Mouse (Mus musculus): ENCODE data around the gene Mllt10.
"Not testable (repeated sequence)": the region's sequence is repeated elsewhere in the genome, so short reads cannot be mapped to it uniquely, and the experiment has no call there.

Mllt10 gene

DNA sequence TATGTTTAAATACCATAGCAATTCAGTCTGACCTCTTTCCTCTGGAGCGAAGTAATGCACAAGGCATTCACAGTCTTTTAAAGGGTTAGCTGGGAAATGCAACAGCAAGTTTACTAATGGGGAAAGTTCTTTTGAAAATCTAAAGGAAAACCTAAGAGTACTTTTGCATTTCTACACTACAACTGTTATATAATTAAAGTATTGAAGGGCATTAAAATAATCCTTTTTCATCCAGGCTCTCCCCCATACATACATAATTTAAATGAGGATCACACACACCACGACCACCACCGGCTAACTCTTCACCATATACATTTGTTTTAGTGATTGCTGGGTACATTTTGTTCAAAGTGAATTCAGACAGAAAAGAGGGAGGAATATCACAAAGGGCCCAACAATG lies 2.5 kb upstream of the Mllt10 start:
- DNase-seq = no peak

- DNase-seq = no peak
Measured at GRCm38 (mm10) chr2:18053243-18053950, 1.6 kb upstream of the Mllt10 start.

GRCm38 (mm10) chr2:18053951-18054530 lies 996 bp upstream of the Mllt10 start:
- DNase-seq = no peak

- DNase-seq = peak; percentile 99
Measured at GRCm38 (mm10) chr2:18055929-18056785, 1.1 kb downstream of the Mllt10 start.

- no peak for DNase-seq
Measured at GRCm38 (mm10) chr2:18056786-18057255, 1.8 kb downstream of the Mllt10 start.

DNA sequence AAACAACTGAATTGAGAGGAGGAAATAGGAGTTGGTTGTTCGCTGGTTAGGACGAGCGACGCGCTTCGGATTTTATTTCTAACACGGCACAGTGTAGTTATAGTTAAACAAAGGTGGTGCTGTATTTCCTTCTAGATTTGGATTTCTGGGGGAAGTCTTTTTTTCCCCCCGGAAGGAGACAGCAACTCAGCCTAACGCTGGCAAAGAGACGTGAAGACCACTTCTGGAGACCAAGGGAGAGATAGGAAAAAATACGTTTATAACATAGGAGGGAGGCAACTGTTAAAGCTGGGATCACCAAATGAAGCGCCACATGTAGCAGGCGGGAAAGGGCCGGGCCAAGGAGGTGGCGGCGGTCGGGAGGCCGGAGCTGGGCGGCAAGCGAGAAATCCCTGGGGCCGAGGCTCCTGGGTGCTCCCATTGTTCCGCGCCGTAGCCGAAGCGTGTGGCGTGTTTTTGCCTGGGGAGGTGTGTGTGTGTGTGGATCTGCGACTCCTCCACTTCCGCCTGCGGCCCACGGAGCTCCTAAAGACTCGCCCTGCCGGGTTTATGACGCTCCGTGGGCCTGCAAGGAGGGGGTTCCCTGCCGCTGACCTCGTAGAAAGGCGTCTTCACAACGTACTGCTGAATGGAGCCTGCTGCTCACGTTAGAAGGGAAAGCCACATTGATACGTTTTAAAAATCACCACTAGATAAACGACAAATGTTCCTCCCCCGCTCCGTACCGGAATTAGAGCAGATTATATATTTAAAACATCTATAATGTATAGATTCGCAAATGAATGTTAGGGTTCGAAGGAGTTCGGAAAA lies 2.5 kb downstream of the Mllt10 start:
- peak; percentile 78 for DNase-seq

DNA sequence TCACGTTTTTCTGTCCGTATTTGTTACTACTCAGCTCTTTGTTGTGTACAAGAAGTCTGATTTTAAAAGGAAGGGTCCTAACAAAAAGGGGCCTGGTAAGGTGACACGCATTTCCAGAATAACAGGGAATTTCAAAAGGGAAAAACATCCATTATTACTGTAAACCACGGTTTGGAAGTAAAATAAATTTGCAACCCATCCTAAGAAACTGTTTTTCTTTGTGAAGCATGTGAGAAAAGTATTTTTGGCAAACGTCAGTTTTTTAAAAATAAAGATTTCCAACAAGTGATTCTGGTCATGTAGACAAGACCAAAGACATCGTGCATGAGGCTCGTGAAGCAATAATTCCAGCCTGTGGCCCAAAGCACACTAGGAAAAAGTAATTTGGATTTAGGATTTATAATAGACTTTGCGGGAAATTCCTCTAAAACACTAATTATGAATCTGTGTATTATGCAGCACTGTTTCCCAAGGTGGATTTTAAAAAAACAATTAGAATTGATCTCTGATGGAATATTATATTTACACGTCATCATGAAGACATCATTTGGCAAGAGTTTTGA lies 3.2 kb downstream of the Mllt10 start:
- no peak for DNase-seq

DNA sequence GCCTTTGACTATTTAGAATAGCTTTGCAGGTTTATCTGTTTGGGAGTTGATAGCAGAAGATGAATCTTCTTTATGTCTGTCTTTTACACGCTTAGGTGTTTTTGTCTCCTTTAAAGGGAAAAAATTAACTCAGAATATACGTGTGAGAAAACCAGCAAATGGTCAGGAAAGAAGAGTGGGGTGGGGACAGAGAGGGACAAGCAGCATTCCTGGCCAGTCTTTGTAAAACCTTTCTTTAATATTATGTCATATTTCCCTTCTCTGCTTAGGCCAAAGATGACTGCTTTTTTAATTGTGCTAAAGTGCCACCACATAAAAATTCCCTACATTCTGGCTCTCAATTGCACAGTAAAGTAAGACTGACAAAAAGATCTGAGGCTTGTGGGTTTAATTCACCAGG lies 4.0 kb downstream of the Mllt10 start:
- DNase-seq = no peak

DNA sequence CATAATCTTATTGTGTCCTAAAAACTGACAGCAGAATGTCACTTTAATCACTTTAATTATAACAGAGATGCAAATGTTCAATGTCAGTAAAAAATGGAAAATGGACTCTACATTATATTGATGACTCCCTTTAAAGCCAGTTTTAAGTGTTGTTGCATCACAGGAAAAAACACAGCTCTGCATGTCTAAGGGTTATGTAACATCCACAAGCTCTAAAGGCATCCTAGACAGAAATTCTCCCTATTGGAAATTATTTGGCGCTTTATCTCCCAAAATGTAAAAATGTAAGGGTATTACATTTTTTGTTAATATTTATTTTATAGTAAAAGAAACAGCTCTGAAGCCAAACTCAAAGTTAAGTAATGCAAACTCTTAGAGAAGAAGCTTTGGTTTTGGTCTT lies 4.9 kb downstream of the Mllt10 start:
- no peak for DNase-seq

DNA sequence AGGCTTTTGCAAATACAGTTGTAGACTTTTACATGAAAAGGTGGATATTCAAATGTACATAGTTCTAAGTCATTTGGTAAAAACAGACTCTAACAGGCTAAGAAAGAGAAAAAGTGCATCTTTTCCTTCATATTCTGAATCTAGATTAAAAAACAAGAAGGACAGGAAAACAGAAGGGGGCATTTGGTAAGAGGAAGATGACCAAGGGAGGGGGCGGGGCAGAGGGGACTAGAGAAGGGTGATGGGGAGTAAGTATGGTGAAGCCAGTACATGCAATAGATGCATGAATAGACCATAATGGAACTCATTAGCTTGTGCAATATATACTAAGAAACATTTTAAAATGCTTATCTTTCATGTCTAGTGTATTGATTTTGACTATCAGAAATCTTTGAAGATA lies 5.4 kb downstream of the Mllt10 start:
- DNase-seq = no peak

GRCm38 (mm10) chr2:18063763-18064251 lies 8.8 kb downstream of the Mllt10 start:
- peak; percentile 52 for DNase-seq

DNA sequence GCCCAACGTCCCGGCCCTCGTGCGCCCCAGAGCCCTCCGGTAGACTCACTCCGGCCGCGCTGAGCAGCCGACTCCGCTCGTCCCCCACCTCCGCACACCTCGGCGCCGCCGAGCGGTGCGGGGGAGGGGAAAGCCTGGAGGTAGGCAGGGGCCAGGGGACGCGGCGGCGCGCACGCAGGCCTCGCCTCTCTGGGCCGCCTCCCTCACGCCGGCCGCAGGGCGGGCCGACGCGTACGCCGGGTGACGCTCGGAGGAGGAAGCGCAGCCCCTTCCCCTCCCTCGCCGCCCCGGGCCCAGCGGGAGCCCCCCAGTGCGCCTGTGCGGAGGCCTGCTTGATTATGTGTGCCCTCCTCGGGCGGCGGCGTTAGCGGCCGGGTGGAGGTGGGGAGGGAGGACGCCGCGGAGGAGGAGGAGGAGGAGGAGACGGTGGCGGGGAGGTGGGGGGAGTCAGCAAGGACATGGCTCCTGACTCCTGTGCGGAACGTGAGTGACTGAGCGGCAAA lies 9.4 kb downstream of the Mllt10 start:
- peak; percentile 92 for DNase-seq

- peak; percentile 90 for DNase-seq
Measured at GRCm38 (mm10) chr2:18064941-18065707, 10.1 kb downstream of the Mllt10 start.

GRCm38 (mm10) chr2:18065708-18066030 lies 10.6 kb downstream of the Mllt10 start:
- no peak for DNase-seq

- no peak for DNase-seq
Measured at GRCm38 (mm10) chr2:18066436-18066835, 11.4 kb downstream of the Mllt10 start.

GRCm38 (mm10) chr2:18068071-18068796 lies 13.2 kb downstream of the Mllt10 start:
- no peak for DNase-seq

GRCm38 (mm10) chr2:18071947-18072346 lies 16.9 kb downstream of the Mllt10 start:
- no peak for DNase-seq

DNA sequence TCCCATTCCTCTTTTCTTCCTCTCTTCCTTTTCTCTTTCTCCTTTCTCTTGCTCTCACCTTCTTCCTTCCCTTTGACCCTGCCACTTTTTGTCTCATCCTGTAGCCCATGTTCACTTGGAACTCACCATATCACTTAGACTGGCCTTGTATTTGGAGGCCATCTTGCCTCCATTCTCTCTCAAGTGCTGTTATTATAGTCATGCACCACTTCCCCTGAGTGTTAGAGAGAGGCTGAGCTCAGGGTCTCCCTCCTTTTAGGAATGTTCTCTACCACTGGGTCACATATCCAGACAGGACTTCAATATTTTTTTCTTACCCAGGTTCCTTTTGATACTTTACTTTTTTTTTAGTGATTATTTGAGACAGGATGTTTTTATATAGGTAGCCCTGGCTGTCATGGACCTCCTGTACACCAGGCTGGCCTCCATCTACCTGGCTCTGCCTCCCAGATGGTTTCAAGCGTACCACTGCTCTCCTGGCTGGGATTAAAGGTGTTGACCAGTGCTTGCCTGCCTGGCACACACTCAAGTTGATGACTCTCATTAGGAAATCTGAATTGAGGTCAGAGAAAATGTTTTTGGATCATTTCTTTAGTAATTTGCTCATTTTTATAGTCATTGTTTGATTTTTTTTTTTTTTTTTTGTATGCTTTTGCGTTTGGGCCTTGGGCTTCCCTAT lies 25.3 kb downstream of the Mllt10 start:
- DNase-seq = no peak

DNA sequence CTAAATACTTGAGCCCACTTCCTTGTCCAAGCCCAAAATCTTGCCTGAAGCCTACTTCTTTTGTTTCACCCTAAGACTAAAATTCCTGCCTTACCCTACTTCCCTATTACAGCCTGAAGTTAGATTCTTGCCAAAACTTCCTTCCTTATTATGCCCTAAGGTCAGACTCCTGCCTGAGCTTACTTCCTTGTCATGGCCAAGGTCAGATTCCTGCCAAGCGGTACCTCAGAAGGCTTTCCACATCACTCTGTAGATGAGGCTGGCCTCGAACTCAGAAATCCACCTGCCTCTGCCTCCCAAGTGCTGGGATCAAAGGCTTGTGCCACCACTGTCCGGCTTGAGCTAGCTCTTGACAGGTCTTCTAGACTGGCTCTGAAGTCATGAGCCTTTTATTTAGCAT lies 32.7 kb downstream of the Mllt10 start:
- not testable (repeated sequence) for DNase-seq

- DNase-seq = no peak
Measured at GRCm38 (mm10) chr2:18093858-18094257, 38.8 kb downstream of the Mllt10 start.
